Mouse (Mus musculus) intestine, embryonic 15.5 days (tissue): ENCODE results near the gene Cnih4. TPM values are rescaled to one million over a fixed set of nuclear protein-coding genes. Genes with fewer than 3 reads are reported as not detected.

Source experiments
- ATAC-seq: fragments of 200-750 bp; cut with Nextera tagmentation; 2 replicates; pipeline ENCODE4 v1.8.0; 2017; ENCODE audit warnings: moderate TSS enrichment, moderate library complexity
- H3K27ac ChIP-seq: fragments of 300-500 bp; sonication (generic); 2 replicates; pipeline ENCODE4 v1.5.1; 2015; ENCODE audit warnings: mild to moderate bottlenecking, inconsistent platforms
- H3K27me3 ChIP-seq: fragments of 300-500 bp; sonication (generic); replicated peaks from 2 replicates; pipeline ENCODE4 v1.6.1; 2015; ENCODE audit warnings: inconsistent platforms
- H3K36me3 ChIP-seq: fragments of 300-500 bp; sonication (generic); 2 replicates; pipeline ENCODE4 v1.6.1; 2015; ENCODE audit warnings: inconsistent platforms
- H3K4me1 ChIP-seq: fragments of 300-500 bp; sonication (generic); replicated peaks from 2 replicates; pipeline ENCODE4 v1.6.1; 2015; ENCODE audit warnings: inconsistent platforms
- H3K4me2 ChIP-seq: fragments of 300-500 bp; sonication (generic); replicated peaks from 2 replicates; pipeline ENCODE4 v1.6.1; 2015; ENCODE audit warnings: mild to moderate bottlenecking, inconsistent platforms
- H3K4me3 ChIP-seq: fragments of 300-500 bp; sonication (generic); replicated peaks from 2 replicates; pipeline ENCODE4 v1.5.1; 2015; ENCODE audit warnings: inconsistent platforms
- H3K9ac ChIP-seq: fragments of 300-500 bp; sonication (generic); 2 replicates; pipeline ENCODE4 v1.6.1; 2015; ENCODE audit warnings: inconsistent platforms
- H3K9me3 ChIP-seq: fragments of 300-500 bp; sonication (generic); 2 replicates; pipeline ENCODE4 v1.6.1; 2016; ENCODE audit warnings: inconsistent platforms
- whole genome bisulfite sequencing: fragments of 180-500 bp; shearing (Covaris S2); methylation state at CpG from one replicate; pipeline ENCODE4 v1.1.7; 2015; 5-methylcytosine and 5-hydroxymethylcytosine counted together
- polyA plus RNA-seq: library from polyadenylated mRNA; unstranded; fragments of >200 nt; fragmentation: Nextera tagmentation; extraction: Ambion mirVana; gene quantifications from 2 replicates; pipeline ENCODE4 v1.2.1, GENCODE M21; 2015

Cnih4 gene
- polyA plus RNA-seq, 1 experiment from 2014 or later = 134 TPM

- Histone ChIP-seq H3K27me3 (no peaks in the 10 kb centered on the region), H3K27ac (peak within 1 kb of the TSS; percentile 94), H3K9me3 (no peaks in the 10 kb centered on the region), H3K4me2 (peak within 1 kb of the TSS; percentile 89), H3K4me1 (peaks cover 5% of the 10 kb centered on the region; the same call in 1 of the 2 replicates), H3K36me3 (no peaks in the 10 kb centered on the region), H3K4me3 (peak within 1 kb of the TSS; percentile 96), H3K9ac (peak within 1 kb of the TSS; percentile 95)
- WGBS = under 1% methylated on average over 51 of the region's 54 CpGs
- ATAC-seq = peak; percentile 95
Observed at GRCm38 (mm10) chr1:181211920-181212633, 67.6 kb downstream of the Cnih4 start, which contains the start of gene Wdr26. Wdr26 (minus strand) TSS chr1:181212001.

- no peaks in the 10 kb centered on the region for H3K27me3 ChIP-seq
- H3K9me3 ChIP-seq = no peaks in the 10 kb centered on the region
- no peaks in the 10 kb centered on the region for H3K36me3 ChIP-seq
- no peak overlapping the region for H3K4me2 ChIP-seq
- H3K27ac ChIP-seq = no peak overlapping the region
- no peak for ATAC-seq
- peaks cover 5% of the 10 kb centered on the region; the same call in 1 of the 2 replicates for H3K4me1 ChIP-seq
- WGBS = 84% methylated on average over 8 of the region's 8 CpGs
- H3K4me3 ChIP-seq = no peak overlapping the region
- H3K9ac ChIP-seq = no peak overlapping the region
Observed at GRCm38 (mm10) chr1:181214296-181215035, 70.0 kb downstream of the Cnih4 start.

GRCm38 (mm10) chr1:181216315-181216714 is 71.8 kb downstream of the Cnih4 start:
- Histone ChIP-seq H3K4me2 (no peak overlapping the region), H3K4me3 (no peak overlapping the region), H3K9ac (no peak overlapping the region), H3K4me1 (peaks cover 5% of the 10 kb centered on the region; the same call in 1 of the 2 replicates), H3K9me3 (no peaks in the 10 kb centered on the region), H3K27me3 (no peaks in the 10 kb centered on the region), H3K36me3 (no peaks in the 10 kb centered on the region), H3K27ac (no peak overlapping the region)
- ATAC-seq = peak; percentile 24; the same call in 1 of the 2 replicates
- WGBS = 65% methylated on average over 4 of the region's 4 CpGs

Other genes with a start within 250 kb of the Cnih4 start
- 71.4 and 82.4 TPM in 2 replicates for gene Pycr2, start 240.4 kb upstream of the Cnih4 start, polyA plus RNA-seq
- 2.2 and 2.4 TPM in 2 replicates for gene Lefty1, start 209.7 kb upstream of the Cnih4 start, polyA plus RNA-seq
- gene Tmem63a, start 202.3 kb upstream of the Cnih4 start, polyA plus RNA-seq = 15.0 and 15.8 TPM in 2 replicates
- gene Ephx1, start 123.8 kb upstream of the Cnih4 start, polyA plus RNA-seq = 3.6 and 4.0 TPM in 2 replicates
- not detected in 2 replicates for gene 9130409I23Rik, start 93.5 kb upstream of the Cnih4 start, polyA plus RNA-seq
- 23.4 and 24.4 TPM in 2 replicates for gene Nvl, start 489 bp upstream of the Cnih4 start, polyA plus RNA-seq
- gene Wdr26, start 67.3 kb downstream of the Cnih4 start, polyA plus RNA-seq = 30.2 and 33.0 TPM in 2 replicates
- 0.20 and 0.29 TPM in 2 replicates for gene Cnih3, start 207.9 kb downstream of the Cnih4 start, polyA plus RNA-seq